Mouse (Mus musculus): ENCODE measurements at regions not wholly inside any gene's neighbourhood (a gene's known extent, or its start where the extent isn't known, plus 50 kb on each side); places are given as distances from the start of the nearest gene placed in this dataset.

DNA sequence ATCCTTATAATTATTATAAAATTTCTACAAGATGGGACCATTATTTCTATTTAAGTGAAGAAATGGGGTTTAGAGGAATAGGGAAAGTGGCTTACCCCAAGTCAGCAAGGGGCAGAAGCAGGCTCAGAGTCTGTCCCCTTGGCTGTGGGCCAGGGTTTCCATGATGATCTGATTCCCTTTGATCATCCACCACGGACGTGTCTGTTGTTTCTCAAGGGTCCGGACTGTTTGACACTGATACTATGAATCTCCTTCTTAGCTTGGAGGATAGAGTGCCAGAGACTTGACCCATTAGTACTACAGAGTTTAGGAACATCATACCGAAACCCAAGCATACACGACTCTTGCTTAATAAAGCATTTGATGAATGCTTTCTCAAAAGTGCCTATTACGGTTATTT, 172.9 kb downstream of the Papss1 start:
- no peak for TF ChIP-seq EP300 (IDR thresholded peaks at IDR 0.05; ENCODE audit: low read depth)
- TF ChIP-seq CTCF (IDR thresholded peaks at IDR 0.05; ENCODE audit: low read depth): no peak
- Histone ChIP-seq H3K9me3 (replicated peaks; ENCODE audit: control insufficient read depth, low read length) (no peaks in the 10 kb centered on the region), H3K4me3 (ENCODE audit: low read depth, low read length) (no peak overlapping the region), H3K27me3 (ENCODE audit: control insufficient read depth, insufficient read depth, low read length) (no peaks in the 10 kb centered on the region), H3K4me1 (ENCODE audit: control insufficient read depth, insufficient read depth) (no peaks in the 10 kb centered on the region), H3K36me3 (replicated peaks; ENCODE audit: control insufficient read depth, insufficient read depth, low read length) (no peaks in the 10 kb centered on the region), H3K4me2 (ENCODE audit: low read depth, low read length) (no peak overlapping the region), H3K9ac (replicated peaks; ENCODE audit: low read depth, low read length) (no peak overlapping the region), H3K27ac (ENCODE audit: low read depth) (no peak overlapping the region)
- DNase-seq (ENCODE audit: low spot score) (no peak), ATAC-seq (ENCODE audit: insufficient read depth, low read depth) (no peak)
- whole genome bisulfite sequencing: 43% methylated on average over 6 of the region's 6 CpGs

DNA sequence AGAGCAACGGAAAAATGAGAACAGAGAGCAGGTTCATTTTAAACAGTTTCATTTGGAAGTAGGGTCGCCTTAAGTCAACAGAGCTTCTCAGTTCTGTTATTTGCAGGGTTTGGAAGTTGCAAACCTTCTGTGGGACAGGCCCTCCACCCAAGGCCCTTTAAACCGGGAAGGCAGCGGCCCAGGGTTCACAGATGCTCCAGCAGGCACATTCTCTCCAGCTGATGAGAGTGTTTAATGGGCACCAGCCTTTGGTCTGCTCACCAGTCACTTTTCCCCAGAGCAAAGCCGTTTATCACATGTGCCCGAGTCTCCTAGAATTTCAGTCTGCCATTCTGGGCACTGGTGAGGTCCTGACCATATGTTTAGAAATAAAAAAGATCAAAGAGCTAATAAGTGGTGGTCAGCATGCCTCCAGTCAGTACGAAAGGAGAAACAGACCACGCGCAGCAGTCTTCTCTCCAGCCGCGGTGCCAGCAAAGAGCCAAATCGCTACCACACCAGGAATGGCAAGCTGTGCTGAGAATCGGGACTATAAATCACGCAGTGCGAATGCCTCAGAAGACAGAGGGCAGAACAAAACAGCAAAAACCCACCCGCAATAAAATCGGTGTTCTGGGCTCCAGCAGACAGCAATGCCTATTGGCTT, 173.5 kb downstream of the Papss1 start:
- no peak overlapping the region for H3K4me2 ChIP-seq (ENCODE audit: low read depth, low read length)
- no peak overlapping the region for H3K4me3 ChIP-seq (ENCODE audit: low read depth, low read length)
- H3K9ac ChIP-seq (replicated peaks; ENCODE audit: low read depth, low read length): no peak overlapping the region
- no peak for DNase-seq (ENCODE audit: low spot score)
- 75% methylated on average over 17 of the region's 17 CpGs for WGBS
- H3K27me3 ChIP-seq (ENCODE audit: control insufficient read depth, insufficient read depth, low read length): no peaks in the 10 kb centered on the region
- no peaks in the 10 kb centered on the region for H3K4me1 ChIP-seq (ENCODE audit: control insufficient read depth, insufficient read depth)
- H3K9me3 ChIP-seq (replicated peaks; ENCODE audit: control insufficient read depth, low read length): no peaks in the 10 kb centered on the region
- TF ChIP-seq CTCF (IDR thresholded peaks at IDR 0.05; ENCODE audit: low read depth) (no peak), EP300 (IDR thresholded peaks at IDR 0.05; ENCODE audit: low read depth) (no peak)
- no peaks in the 10 kb centered on the region for H3K36me3 ChIP-seq (replicated peaks; ENCODE audit: control insufficient read depth, insufficient read depth, low read length)
- no peak overlapping the region for H3K27ac ChIP-seq (ENCODE audit: low read depth)
- ATAC-seq (ENCODE audit: insufficient read depth, low read depth): no peak

DNA sequence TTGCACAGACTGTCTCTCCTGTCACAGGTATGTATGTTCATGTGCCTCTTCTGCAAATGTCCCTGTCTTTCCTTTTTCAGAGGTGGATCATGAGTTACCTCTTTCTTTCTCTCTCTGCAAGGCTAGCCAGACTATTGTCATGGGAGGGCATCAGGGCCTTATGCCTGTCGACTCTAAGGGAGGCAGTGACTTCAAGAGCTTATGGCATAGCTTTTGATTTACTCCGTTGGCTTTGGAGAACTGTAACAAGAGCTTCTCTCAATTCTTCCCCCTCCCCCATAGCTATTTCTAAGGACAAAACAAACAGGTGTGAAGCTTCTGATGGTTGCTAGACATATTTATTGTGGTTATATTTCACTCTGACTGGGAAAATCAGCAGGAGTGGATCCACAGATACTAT, 191.0 kb downstream of the Papss1 start:
- Histone ChIP-seq H3K27me3 (ENCODE audit: control insufficient read depth, insufficient read depth, low read length) (no peaks in the 10 kb centered on the region), H3K9ac (replicated peaks; ENCODE audit: low read depth, low read length) (no peak overlapping the region), H3K4me3 (ENCODE audit: low read depth, low read length) (no peak overlapping the region), H3K4me2 (ENCODE audit: low read depth, low read length) (no peak overlapping the region), H3K27ac (ENCODE audit: low read depth) (no peak overlapping the region), H3K4me1 (ENCODE audit: control insufficient read depth, insufficient read depth) (no peaks in the 10 kb centered on the region), H3K9me3 (replicated peaks; ENCODE audit: control insufficient read depth, low read length) (no peaks in the 10 kb centered on the region; the same call in 1 of the 2 replicates), H3K36me3 (replicated peaks; ENCODE audit: control insufficient read depth, insufficient read depth, low read length) (no peaks in the 10 kb centered on the region)
- ATAC-seq (ENCODE audit: insufficient read depth, low read depth): no peak
- no peak for DNase-seq (ENCODE audit: low spot score)
- no peak for TF ChIP-seq EP300 (IDR thresholded peaks at IDR 0.05; ENCODE audit: low read depth)
- no peak for TF ChIP-seq CTCF (IDR thresholded peaks at IDR 0.05; ENCODE audit: low read depth)
- 64% methylated on average over 2 of the region's 2 CpGs for WGBS

DNA sequence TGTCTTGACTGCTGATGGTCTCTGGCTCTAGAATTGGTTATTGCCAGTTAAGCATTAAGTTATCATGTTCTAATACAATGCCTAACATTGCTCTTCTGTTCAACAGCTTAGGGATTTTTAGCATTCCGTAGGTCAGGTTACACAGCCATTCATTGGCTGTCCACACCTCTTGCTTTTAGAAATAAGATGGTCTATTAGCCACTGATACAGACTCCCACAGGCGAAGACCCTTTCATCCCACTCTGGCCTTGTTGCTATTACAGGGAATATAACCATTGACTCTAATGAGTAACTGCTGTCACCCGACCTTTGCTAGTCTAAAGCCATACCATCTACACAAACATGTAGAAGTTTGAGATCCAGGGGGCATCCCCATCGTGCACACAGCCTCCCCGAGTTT, 191.6 kb downstream of the Papss1 start:
- Histone ChIP-seq H3K9ac (replicated peaks; ENCODE audit: low read depth, low read length) (no peak overlapping the region), H3K27ac (ENCODE audit: low read depth) (no peak overlapping the region), H3K4me3 (ENCODE audit: low read depth, low read length) (no peak overlapping the region), H3K27me3 (ENCODE audit: control insufficient read depth, insufficient read depth, low read length) (no peaks in the 10 kb centered on the region), H3K9me3 (replicated peaks; ENCODE audit: control insufficient read depth, low read length) (no peaks in the 10 kb centered on the region; the same call in 1 of the 2 replicates), H3K4me2 (ENCODE audit: low read depth, low read length) (no peak overlapping the region), H3K4me1 (ENCODE audit: control insufficient read depth, insufficient read depth) (no peaks in the 10 kb centered on the region), H3K36me3 (replicated peaks; ENCODE audit: control insufficient read depth, insufficient read depth, low read length) (no peaks in the 10 kb centered on the region)
- DNase-seq (ENCODE audit: low spot score) (no peak), ATAC-seq (ENCODE audit: insufficient read depth, low read depth) (no peak)
- 72% methylated on average over 5 of the region's 5 CpGs for WGBS
- TF ChIP-seq CTCF (IDR thresholded peaks at IDR 0.05; ENCODE audit: low read depth): no peak
- TF ChIP-seq EP300 (IDR thresholded peaks at IDR 0.05; ENCODE audit: low read depth): no peak

DNA sequence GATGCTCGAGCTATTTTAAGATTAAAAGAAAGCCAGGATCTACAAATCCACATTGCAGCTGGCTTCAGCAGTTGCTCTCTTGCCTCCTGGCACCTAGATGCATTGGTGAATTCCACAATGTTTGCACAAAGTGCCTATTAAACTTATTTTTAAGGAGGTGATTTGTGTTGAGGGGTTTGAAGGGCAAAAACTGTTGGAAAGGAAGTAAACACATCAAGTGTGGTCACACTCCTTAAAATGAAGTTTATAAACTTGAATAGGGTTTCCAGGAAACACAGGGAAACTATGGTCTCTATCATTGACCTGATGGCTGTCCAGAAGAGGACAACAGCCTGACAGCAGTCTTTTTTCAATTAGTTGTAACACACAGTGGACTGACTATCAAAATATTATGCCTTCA, 205.4 kb downstream of the Papss1 start:
- H3K27ac ChIP-seq (ENCODE audit: low read depth): no peak overlapping the region
- WGBS: 55% methylated on average over 1 of the region's 1 CpGs
- TF ChIP-seq CTCF (IDR thresholded peaks at IDR 0.05; ENCODE audit: low read depth) (no peak), EP300 (IDR thresholded peaks at IDR 0.05; ENCODE audit: low read depth) (no peak)
- H3K4me1 ChIP-seq (ENCODE audit: control insufficient read depth, insufficient read depth): no peaks in the 10 kb centered on the region
- ATAC-seq (ENCODE audit: insufficient read depth, low read depth) (no peak), DNase-seq (ENCODE audit: low spot score) (no peak)
- H3K27me3 ChIP-seq (ENCODE audit: control insufficient read depth, insufficient read depth, low read length): no peaks in the 10 kb centered on the region
- H3K9ac ChIP-seq (replicated peaks; ENCODE audit: low read depth, low read length): no peak overlapping the region
- H3K4me2 ChIP-seq (ENCODE audit: low read depth, low read length): no peak overlapping the region
- no peak overlapping the region for H3K4me3 ChIP-seq (ENCODE audit: low read depth, low read length)
- H3K36me3 ChIP-seq (replicated peaks; ENCODE audit: control insufficient read depth, insufficient read depth, low read length): no peaks in the 10 kb centered on the region
- no peaks in the 10 kb centered on the region for H3K9me3 ChIP-seq (replicated peaks; ENCODE audit: control insufficient read depth, low read length)

DNA sequence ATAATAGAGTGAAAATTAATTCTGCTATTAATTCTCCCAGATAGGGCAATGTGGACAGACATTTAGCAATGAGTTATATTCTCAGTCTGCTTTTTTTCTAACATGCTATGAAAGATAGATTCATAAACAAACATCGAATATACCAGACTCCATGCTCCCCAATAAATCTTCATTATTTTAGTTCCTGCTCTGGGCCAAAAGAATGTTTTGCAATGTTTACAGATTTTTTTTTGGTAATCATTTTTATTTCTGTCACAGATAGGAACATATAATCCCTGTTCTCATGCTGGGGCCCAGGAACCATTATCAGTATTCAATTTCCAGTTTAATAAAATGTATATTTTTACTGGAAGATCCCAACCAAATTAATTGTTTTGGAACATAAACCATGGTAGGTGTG, 205.9 kb downstream of the Papss1 start:
- no peak for DNase-seq (ENCODE audit: low spot score)
- ATAC-seq (ENCODE audit: insufficient read depth, low read depth): no peak
- no peak overlapping the region for H3K4me2 ChIP-seq (ENCODE audit: low read depth, low read length)
- no peaks in the 10 kb centered on the region for H3K9me3 ChIP-seq (replicated peaks; ENCODE audit: control insufficient read depth, low read length)
- H3K27ac ChIP-seq (ENCODE audit: low read depth): no peak overlapping the region
- no peak overlapping the region for H3K4me3 ChIP-seq (ENCODE audit: low read depth, low read length)
- 82% methylated on average over 1 of the region's 1 CpGs for WGBS
- TF ChIP-seq EP300 (IDR thresholded peaks at IDR 0.05; ENCODE audit: low read depth): no peak
- no peak for TF ChIP-seq CTCF (IDR thresholded peaks at IDR 0.05; ENCODE audit: low read depth)
- no peak overlapping the region for H3K9ac ChIP-seq (replicated peaks; ENCODE audit: low read depth, low read length)
- no peaks in the 10 kb centered on the region for H3K36me3 ChIP-seq (replicated peaks; ENCODE audit: control insufficient read depth, insufficient read depth, low read length)
- no peaks in the 10 kb centered on the region for H3K4me1 ChIP-seq (ENCODE audit: control insufficient read depth, insufficient read depth)
- H3K27me3 ChIP-seq (ENCODE audit: control insufficient read depth, insufficient read depth, low read length): no peaks in the 10 kb centered on the region

All from heart, postnatal 0 days (tissue).